Mouse (Mus musculus): ENCODE measurements around the gene Sdf4.

Sdf4 gene

GRCm38 (mm10) chr4:156008369-156008768, 15.7 kb downstream of the Sdf4 start:
- DNase-seq: no peak

- DNase-seq: no peak
Observed at GRCm38 (mm10) chr4:156013637-156014036, 21.0 kb downstream of the Sdf4 start, which contains the start of gene Tnfrsf4. TSS of gene Tnfrsf4 (plus strand) at chr4:156013843.

GRCm38 (mm10) chr4:156014436-156014835, 21.8 kb downstream of the Sdf4 start:
- DNase-seq: no peak

- no peak for DNase-seq
Observed at GRCm38 (mm10) chr4:156019771-156020170, 27.1 kb downstream of the Sdf4 start.

- DNase-seq: no peak
Observed at GRCm38 (mm10) chr4:156021381-156021780, 28.7 kb downstream of the Sdf4 start.

DNA sequence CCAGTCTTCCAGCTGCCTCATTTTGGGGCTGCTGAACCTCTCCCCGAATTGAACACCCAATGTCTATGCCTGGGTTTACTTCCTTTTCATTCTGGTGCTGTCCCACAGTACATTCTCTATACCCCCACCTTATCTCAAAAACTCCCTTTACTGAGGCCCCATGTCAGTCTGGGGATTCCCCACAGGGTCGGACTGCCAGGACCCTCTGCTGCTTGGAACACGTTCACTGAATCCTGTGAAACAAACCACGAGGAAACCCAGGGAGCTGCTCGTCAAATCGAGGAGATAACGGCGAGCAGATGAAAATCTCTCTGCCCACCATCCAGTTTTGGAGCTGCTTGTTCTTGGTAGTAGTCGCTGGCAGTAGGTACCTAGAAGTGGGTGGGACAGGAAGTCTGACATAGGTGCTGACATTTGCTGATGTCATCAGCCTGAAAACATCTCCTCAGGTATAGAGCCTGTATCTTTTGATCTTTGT, 29.3 kb downstream of the Sdf4 start:
- no peak for DNase-seq

DNA sequence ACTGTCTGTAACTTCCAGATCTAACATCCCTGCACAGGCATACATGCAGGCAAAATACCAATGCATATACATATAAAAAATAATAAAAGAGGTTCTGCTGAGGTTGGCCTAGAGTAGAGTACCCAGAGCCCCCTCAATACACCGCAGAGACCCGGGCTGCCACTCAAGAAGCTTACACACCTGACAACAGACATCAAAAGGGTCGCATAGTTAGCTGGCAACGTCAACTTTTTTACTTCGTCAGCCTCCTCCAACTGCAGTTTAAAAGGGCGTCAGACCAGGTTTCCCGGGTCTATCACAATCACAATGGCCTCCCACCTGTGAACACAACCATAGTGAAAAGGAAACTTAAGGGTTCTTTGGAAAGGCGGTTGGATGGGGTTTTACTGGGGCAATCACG, 30.8 kb downstream of the Sdf4 start:
- DNase-seq: no peak

DNA sequence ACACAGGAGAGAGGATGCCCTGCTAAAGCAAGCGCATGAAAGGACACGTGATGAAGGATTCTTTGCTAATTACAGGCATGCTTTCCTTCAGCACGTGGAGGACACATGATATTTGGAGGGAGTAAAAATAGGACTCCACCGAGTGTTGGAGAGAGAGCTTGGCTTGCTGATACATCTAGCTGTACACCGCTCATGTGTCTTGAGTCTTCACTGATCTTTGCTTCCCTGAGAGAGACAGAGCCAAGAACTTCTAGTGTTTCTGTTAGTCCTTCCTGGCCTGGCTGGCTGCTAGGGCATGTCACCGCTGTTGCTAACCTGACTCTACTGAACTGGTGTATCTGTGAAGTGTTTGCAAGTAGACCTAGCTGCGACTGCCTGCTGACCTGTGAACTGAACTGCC, 31.5 kb downstream of the Sdf4 start:
- no peak for DNase-seq

DNA sequence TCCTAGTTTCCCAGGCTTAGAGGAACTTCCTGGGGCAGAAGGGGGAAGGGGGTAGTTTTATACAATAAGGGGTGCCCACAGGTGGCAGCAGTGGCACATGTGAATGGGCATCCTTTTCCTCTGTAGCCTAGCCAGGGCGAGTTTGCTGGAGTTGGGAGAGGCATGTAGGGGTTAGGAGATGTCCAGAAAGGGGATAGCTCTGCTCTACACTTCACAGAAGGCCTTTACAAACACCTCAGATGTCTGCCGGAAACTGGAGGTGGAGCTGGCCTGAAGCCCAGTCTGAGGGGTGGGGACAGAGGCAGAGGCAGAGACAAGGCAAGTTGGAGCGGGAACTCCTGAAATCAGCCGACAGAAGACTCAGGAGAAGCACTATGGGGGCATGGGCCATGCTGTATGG, 33.3 kb downstream of the Sdf4 start, which contains the start of gene Tnfrsf18:
TSS of gene Tnfrsf18 (plus strand) at position 152 of the 400 bp plus-strand sequence.
- DNase-seq: peak; percentile 71

GRCm38 (mm10) chr4:156028580-156028979, 35.9 kb downstream of the Sdf4 start:
- no peak for DNase-seq

- no peak for DNase-seq
Observed at GRCm38 (mm10) chr4:156030651-156031118, 38.0 kb downstream of the Sdf4 start.

GRCm38 (mm10) chr4:156031255-156031592, 38.6 kb downstream of the Sdf4 start:
- DNase-seq: no peak

- peak; percentile 67 for DNase-seq
Observed at GRCm38 (mm10) chr4:156031593-156032391, 39.1 kb downstream of the Sdf4 start.

- DNase-seq: no peak
Observed at GRCm38 (mm10) chr4:156032856-156033255, 40.2 kb downstream of the Sdf4 start.

- no peak for DNase-seq
Observed at GRCm38 (mm10) chr4:156033476-156034119, 40.9 kb downstream of the Sdf4 start.

GRCm38 (mm10) chr4:156034301-156034700, 41.6 kb downstream of the Sdf4 start:
- DNase-seq: no peak

- DNase-seq: no peak
Observed at GRCm38 (mm10) chr4:156034901-156035300, 42.2 kb downstream of the Sdf4 start.

DNA sequence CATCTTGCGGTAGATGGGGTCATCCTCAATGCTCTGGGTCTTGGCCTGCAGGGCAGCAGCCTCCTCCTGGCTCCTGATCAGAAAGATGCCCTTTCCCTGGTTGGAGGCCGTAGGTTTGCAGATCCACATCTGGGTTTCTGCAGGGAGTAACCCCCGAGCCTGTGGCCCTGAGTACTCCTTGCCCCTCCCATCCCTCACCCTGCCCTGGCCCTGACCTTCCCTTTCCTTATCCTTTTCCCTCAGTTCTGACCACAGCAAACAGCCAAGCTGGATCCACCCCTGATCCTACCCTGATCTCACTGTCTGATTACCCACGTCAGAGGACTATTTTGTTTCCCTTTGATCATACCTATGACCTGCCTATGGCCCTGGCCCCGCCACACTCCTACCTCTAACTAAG, 52.1 kb downstream of the Sdf4 start:
- no peak for DNase-seq

DNA sequence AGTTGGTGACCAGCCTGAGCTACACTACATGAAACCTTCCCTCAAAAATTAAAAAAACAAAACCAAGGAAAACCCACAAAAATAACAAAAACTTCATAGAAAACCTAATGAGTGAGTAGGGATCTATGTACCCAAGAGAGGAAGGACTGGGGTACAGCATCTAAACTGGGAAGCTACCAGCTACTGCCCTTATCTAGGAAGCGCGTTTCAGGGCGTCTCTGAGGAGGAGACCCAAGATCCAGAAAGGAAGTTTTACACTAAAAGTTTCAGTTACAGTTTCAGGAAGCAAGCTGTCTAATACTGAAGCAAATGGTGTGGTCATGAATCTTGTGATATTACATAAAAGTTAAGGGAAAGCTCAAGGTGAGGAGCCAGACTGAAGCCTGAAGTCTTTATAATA, 57.1 kb downstream of the Sdf4 start:
- no peak for DNase-seq

DNA sequence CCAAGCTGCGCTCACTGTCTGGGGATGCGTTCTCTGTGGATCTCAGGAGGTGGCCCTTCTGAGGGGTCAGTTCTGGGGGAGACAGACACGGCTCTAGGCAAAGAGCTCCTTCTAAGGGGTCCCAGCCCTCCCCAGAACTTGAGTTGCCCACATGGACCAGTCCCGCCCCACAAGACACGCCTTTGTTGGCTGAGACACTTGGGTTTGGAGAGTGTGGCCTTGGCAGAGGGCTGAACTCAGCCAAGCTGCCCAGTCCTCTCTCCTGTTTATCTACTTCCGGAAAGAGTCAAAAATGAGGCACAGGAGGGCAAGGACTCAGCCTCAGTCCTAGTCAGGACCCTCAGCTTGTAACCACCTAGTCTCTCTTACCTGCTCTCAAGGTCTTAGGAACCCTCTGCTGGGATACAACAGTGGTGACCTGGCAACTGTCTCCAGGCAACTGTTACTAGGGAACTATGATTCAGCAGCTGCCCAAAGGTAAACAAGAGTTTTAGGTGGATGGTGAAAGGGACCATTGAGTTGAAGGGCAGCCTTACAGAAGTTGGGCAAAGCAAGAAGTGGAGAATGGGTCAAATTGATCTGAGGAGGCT, 57.8 kb downstream of the Sdf4 start:
- DNase-seq: no peak

GRCm38 (mm10) chr4:156053113-156053512, 60.4 kb downstream of the Sdf4 start:
- no peak for DNase-seq

GRCm38 (mm10) chr4:156054130-156054529, 61.5 kb downstream of the Sdf4 start:
- DNase-seq: no peak

GRCm38 (mm10) chr4:156054606-156055005, 61.9 kb downstream of the Sdf4 start:
- no peak for DNase-seq

DNA sequence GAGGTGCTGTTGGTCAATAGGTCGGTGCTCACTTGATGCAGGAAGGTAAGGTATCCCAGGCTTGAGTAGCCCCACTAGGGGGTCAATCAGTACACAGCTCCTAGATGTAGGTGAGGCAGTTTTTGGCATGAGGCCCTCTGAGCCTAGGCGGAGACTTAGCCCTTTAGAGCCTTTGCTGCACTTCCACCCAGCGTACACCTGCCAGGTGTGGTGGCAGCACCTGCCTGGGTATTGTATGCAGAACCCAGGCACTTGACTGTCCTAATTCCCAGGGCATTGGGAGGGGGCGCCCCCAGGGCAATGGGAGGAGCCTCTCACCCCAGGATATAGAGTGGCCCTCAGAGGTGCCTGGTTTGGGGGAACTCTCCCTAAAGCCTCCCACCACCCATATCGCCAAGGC, 62.5 kb downstream of the Sdf4 start:
- no peak for DNase-seq
